Mouse (Mus musculus): Measurements from ENCODE around the gene Pdik1l.

The Pdik1l gene

GRCm38 (mm10) chr4:134258354-134258753 is 29.3 kb downstream of the Pdik1l start:
- no peak for DNase-seq (ENCODE audit: low read depth, low spot score)

- DNase-seq (ENCODE audit: low read depth, low spot score): no peak
These were observed 30.3 kb downstream of the Pdik1l start for GRCm38 (mm10) chr4:134257198-134258009.

- DNase-seq (ENCODE audit: low read depth, low spot score): no peak
These were observed 31.1 kb downstream of the Pdik1l start for GRCm38 (mm10) chr4:134256407-134257197.

GRCm38 (mm10) chr4:134255854-134256253 is 31.8 kb downstream of the Pdik1l start:
- no peak for DNase-seq (ENCODE audit: low read depth, low spot score)

- DNase-seq (ENCODE audit: low read depth, low spot score): no peak
These were observed 32.9 kb downstream of the Pdik1l start for GRCm38 (mm10) chr4:134254835-134255234.

- no peak for DNase-seq (ENCODE audit: low read depth, low spot score)
These were observed 33.9 kb downstream of the Pdik1l start, which contains the start of gene Grrp1 for GRCm38 (mm10) chr4:134253722-134254324. TSS of gene Grrp1 (minus strand) at chr4:134254106.

- DNase-seq (ENCODE audit: low read depth, low spot score): no peak
These were observed 34.6 kb downstream of the Pdik1l start for GRCm38 (mm10) chr4:134252911-134253721.

GRCm38 (mm10) chr4:134252131-134252910 is 35.4 kb downstream of the Pdik1l start:
- no peak for DNase-seq (ENCODE audit: low read depth, low spot score)

GRCm38 (mm10) chr4:134251241-134252130 is 36.2 kb downstream of the Pdik1l start:
- no peak for DNase-seq (ENCODE audit: low read depth, low spot score)

- no peak for DNase-seq (ENCODE audit: low read depth, low spot score)
These were observed 36.8 kb downstream of the Pdik1l start for GRCm38 (mm10) chr4:134250930-134251240.

GRCm38 (mm10) chr4:134250116-134250929 is 37.4 kb downstream of the Pdik1l start:
- DNase-seq (ENCODE audit: low read depth, low spot score): no peak

- DNase-seq (ENCODE audit: low read depth, low spot score): no peak
These were observed 38.0 kb downstream of the Pdik1l start for GRCm38 (mm10) chr4:134249651-134250050.

- DNase-seq (ENCODE audit: low read depth, low spot score): no peak
These were observed 40.9 kb downstream of the Pdik1l start, which contains the start of gene Gm30191 for GRCm38 (mm10) chr4:134246719-134247258. TSS of gene Gm30191 (plus strand) at chr4:134246935.

GRCm38 (mm10) chr4:134246256-134246655 is 41.4 kb downstream of the Pdik1l start:
- no peak for DNase-seq (ENCODE audit: low read depth, low spot score)

- peak; percentile 77 for DNase-seq (ENCODE audit: low read depth, low spot score)
These were observed 42.4 kb downstream of the Pdik1l start, which contains the start of gene Zfp593 for GRCm38 (mm10) chr4:134245148-134245843. TSS of gene Zfp593 (minus strand) at chr4:134245592.

- DNase-seq (ENCODE audit: low read depth, low spot score): no peak
These were observed 44.0 kb downstream of the Pdik1l start, which contains the start of gene E130218I03Rik for GRCm38 (mm10) chr4:134243516-134244250. TSS of gene E130218I03Rik (plus strand) at chr4:134243662.

- DNase-seq (ENCODE audit: low read depth, low spot score): no peak
These were observed 49.0 kb downstream of the Pdik1l start for GRCm38 (mm10) chr4:134238686-134239085.
